Mouse (Mus musculus): ENCODE results near the gene Rd3l.

- TF ChIP-seq RCOR1 (IDR thresholded peaks at IDR 0.05; ENCODE audit: low read depth, low read length) (no peak), EP300 (IDR thresholded peaks at IDR 0.05; ENCODE audit: low read depth in 1 of 2, low read length in 2 of 2) (no peak), NRF1 (IDR thresholded peaks at IDR 0.05; ENCODE audit: insufficient read depth, low read depth, low read length, poor library complexity, severe bottlenecking) (no peak), GABPA (IDR thresholded peaks at IDR 0.05; ENCODE audit: low read depth, low read length) (no peak), USF1 (IDR thresholded peaks at IDR 0.05; ENCODE audit: low read depth, low read length) (no peak), CHD2 (IDR thresholded peaks at IDR 0.05; ENCODE audit: low read length) (no peak), CTCF (IDR thresholded peaks at IDR 0.05 in 2 of 3, conservative IDR thresholded peaks at IDR 0.05 in 1 of 3; ENCODE audit: control insufficient read depth in 1 of 3, insufficient read depth in 1 of 3, low read depth in 2 of 3, low read length in 3 of 3, poor library complexity in 1 of 3, severe bottlenecking in 1 of 3) (no peak), SMC3 (IDR thresholded peaks at IDR 0.05; ENCODE audit: low read depth, low read length) (no peak), MAX (IDR thresholded peaks at IDR 0.05; ENCODE audit: low read length) (no peak), POLR2A (IDR thresholded peaks at IDR 0.05; ENCODE audit: control insufficient read depth in 1 of 2, insufficient read depth in 1 of 2, low read depth in 1 of 2, low read length in 2 of 2, poor library complexity in 1 of 2) (no peak)
These were observed 714 bp upstream of the Rd3l start for GRCm38 (mm10) chr12:111981831-111982230.
